ENCODE assay signal across 11 mouse cellular contexts in genomic region chr16:31500532-31500931, GRCm38 (mm10).
DNase-seq lines count a peak whose midpoint lies in the region; ATAC-seq and TF ChIP-seq lines count a peak whose summit lies in the region.
"Had no signal": no experiment of that assay in that cellular context is flagged by ENCODE, and none has a peak within 500 bp of the region (broad histone marks: within the 10 kb centered on the region; RNA-seq: fewer than 3 reads in every experiment).

No protein-coding gene starts in this region.

- no peak overlapping the region for H3K4me3 ChIP-seq in layer of hippocampus, adult 2 months
- no peak overlapping the region for H3K4me3 ChIP-seq in embryonic facial prominence, embryonic 14.5 days (ENCODE audit: low read depth, low read length)
- no peak overlapping the region for H3K4me3 ChIP-seq in limb, embryonic 12.5 days (replicated peaks)
- H3K4me3 ChIP-seq: midbrain, embryonic 12.5 days; stomach, embryonic 15.5 days had no signal

- peaks cover 41% of the 10 kb centered on the region for H3K4me1 ChIP-seq in embryonic facial prominence, embryonic 14.5 days (ENCODE audit: control insufficient read depth, insufficient read depth, low read length)
- H3K4me1 ChIP-seq in limb, embryonic 12.5 days (replicated peaks), result peaks cover 65% of the 10 kb centered on the region

- no peaks in the 10 kb centered on the region for H3K9me3 ChIP-seq in embryonic facial prominence, embryonic 14.5 days (ENCODE audit: control insufficient read depth, low read length)
- no peaks in the 10 kb centered on the region for H3K9me3 ChIP-seq in limb, embryonic 12.5 days
- H3K9me3 ChIP-seq: midbrain, embryonic 12.5 days; stomach, embryonic 15.5 days had no signal

- peak; percentile 27; the same call in 1 of the 2 replicates for TF ChIP-seq CTCF in layer of hippocampus, adult 2 months (conservative IDR thresholded peaks at IDR 0.05)

- H3K9ac ChIP-seq in embryonic facial prominence, embryonic 14.5 days (ENCODE audit: low read depth, low read length), result no peak overlapping the region
- H3K9ac ChIP-seq in limb, embryonic 12.5 days (replicated peaks), result no peak overlapping the region
- H3K9ac ChIP-seq: midbrain, embryonic 12.5 days; stomach, embryonic 15.5 days had no signal

- 42% methylated on average over 3 of the region's 3 CpGs for WGBS in embryonic facial prominence, embryonic 14.5 days
- WGBS in limb, embryonic 12.5 days, result 33% methylated on average over 3 of the region's 3 CpGs

- peak overlapping the region; percentile 84 for H3K27ac ChIP-seq in layer of hippocampus, adult 2 months
- peak overlapping the region; percentile 35 for H3K27ac ChIP-seq in embryonic facial prominence, embryonic 14.5 days (replicated peaks; ENCODE audit: low read depth, low read length)
- H3K27ac ChIP-seq in limb, embryonic 12.5 days, result peak overlapping the region; percentile 89

- H3K27me3 ChIP-seq in embryonic facial prominence, embryonic 14.5 days (replicated peaks; ENCODE audit: control insufficient read depth, insufficient read depth, low read length), result no peaks in the 10 kb centered on the region
- no peaks in the 10 kb centered on the region for H3K27me3 ChIP-seq in limb, embryonic 12.5 days
- H3K27me3 ChIP-seq: stomach, embryonic 15.5 days had no signal

- no peak for DNase-seq in layer of hippocampus, adult 2 months (ENCODE audit: low spot score in 2 of 2)
- no peak for DNase-seq in layer of hippocampus, adult 9-11 months
- peak; percentile 79 for DNase-seq in adrenal gland, postnatal 10 days
- DNase-seq in embryonic facial prominence, embryonic 14.5 days (ENCODE audit: low spot score), result no peak
- DNase-seq in layer of hippocampus, postnatal 25 days (ENCODE audit: extremely low spot score in 1 of 2, low spot score in 1 of 2), result no peak
- no peak for DNase-seq in spleen, adult 12 weeks (ENCODE audit: low spot score)
- DNase-seq: gastrocnemius, postnatal 10 days; kidney, adult 2 months had no signal

- no peak overlapping the region for H3K4me2 ChIP-seq in embryonic facial prominence, embryonic 14.5 days (ENCODE audit: low read depth, low read length)
- no peak overlapping the region for H3K4me2 ChIP-seq in limb, embryonic 12.5 days
- H3K4me2 ChIP-seq: midbrain, embryonic 12.5 days; stomach, embryonic 15.5 days had no signal

- ATAC-seq in embryonic facial prominence, embryonic 14.5 days (ENCODE audit: low read depth), result no peak
- no peak for ATAC-seq in limb, embryonic 12.5 days (ENCODE audit: insufficient number of reproducible peaks, insufficient read depth, low FRiP score, low TSS enrichment, low read depth)

- H3K36me3 ChIP-seq in embryonic facial prominence, embryonic 14.5 days (ENCODE audit: control insufficient read depth, insufficient read depth, low read length), result no peaks in the 10 kb centered on the region
- no peaks in the 10 kb centered on the region for H3K36me3 ChIP-seq in limb, embryonic 12.5 days
- H3K36me3 ChIP-seq: midbrain, embryonic 12.5 days; stomach, embryonic 15.5 days had no signal

Comparison
In these comparisons a context has a peak if more than half of its experiments do, and no peak if none do; other contexts are left out.
1. H3K27ac ChIP-seq: peak in every context shown above with its lines; median percentile 89 in limb, embryonic 12.5 days; 84 in layer of hippocampus, adult 2 months; 35 in embryonic facial prominence, embryonic 14.5 days.